Mouse (Mus musculus): ENCODE data around the gene Sgpl1. TPM values are rescaled to one million over a fixed set of nuclear protein-coding genes. Genes with fewer than 3 reads are reported as not detected.
"Not testable (repeated sequence)": the region's sequence is repeated elsewhere in the genome, so short reads cannot be mapped to it uniquely, and the experiment has no call there.

The Sgpl1 gene
- polyA plus RNA-seq, 1 experiment from 2014 or later = 72.4 TPM

- Histone ChIP-seq H3K4me3 (ENCODE audit: low read length) (no peak overlapping the region), H3K4me2 (replicated peaks; ENCODE audit: low read depth, low read length) (no peak overlapping the region), H3K36me3 (ENCODE audit: control insufficient read depth, insufficient read depth, low read length) (peaks cover 6% of the 10 kb centered on the region), H3K27me3 (ENCODE audit: control insufficient read depth, insufficient read depth, low read length) (no peaks in the 10 kb centered on the region), H3K9ac (ENCODE audit: low read depth, low read length) (no peak overlapping the region), H3K27ac (ENCODE audit: low read depth, low read length) (no peak overlapping the region), H3K9me3 (ENCODE audit: control insufficient read depth, low read length) (no peaks in the 10 kb centered on the region), H3K4me1 (ENCODE audit: control insufficient read depth, insufficient read depth, low read length) (no peaks in the 10 kb centered on the region)
- ATAC-seq (ENCODE audit: low FRiP score, low TSS enrichment) = no peak
- 94% methylated on average over 3 of the region's 3 CpGs for WGBS
Measured at GRCm38 (mm10) chr10:61123276-61123913, 24.1 kb downstream of the Sgpl1 start.

DNA sequence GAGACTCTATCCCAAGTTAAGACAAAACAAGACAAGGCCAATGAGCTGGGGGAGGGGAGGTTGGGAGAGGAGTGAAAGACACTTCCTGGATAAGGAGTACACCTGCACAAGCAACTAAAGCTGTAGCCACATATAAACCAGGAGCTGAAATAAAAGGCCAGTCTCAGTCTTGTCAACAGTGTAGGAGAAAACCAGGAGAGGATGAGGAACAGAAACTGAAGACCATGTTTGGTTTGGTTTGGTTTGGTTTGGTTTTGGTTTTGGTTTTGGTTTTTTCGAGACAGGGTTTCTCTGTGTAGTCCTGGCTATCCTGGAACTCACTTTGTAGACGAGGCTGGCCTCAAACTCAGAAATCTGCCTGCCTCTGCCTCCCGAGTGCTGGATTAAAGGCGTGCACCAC is 25.8 kb downstream of the Sgpl1 start:
- H3K9ac ChIP-seq (ENCODE audit: low read depth, low read length); H3K27me3 ChIP-seq (ENCODE audit: control insufficient read depth, insufficient read depth, low read length); H3K4me1 ChIP-seq (ENCODE audit: control insufficient read depth, insufficient read depth, low read length); H3K27ac ChIP-seq (ENCODE audit: low read depth, low read length); H3K9me3 ChIP-seq (ENCODE audit: control insufficient read depth, low read length); H3K4me3 ChIP-seq (ENCODE audit: low read length); H3K4me2 ChIP-seq (replicated peaks; ENCODE audit: low read depth, low read length); ATAC-seq (ENCODE audit: low FRiP score, low TSS enrichment): not testable (repeated sequence)
- peaks cover 12% of the 10 kb centered on the region for H3K36me3 ChIP-seq (ENCODE audit: control insufficient read depth, insufficient read depth, low read length)
- 93% methylated on average over 4 of the region's 4 CpGs for WGBS

GRCm38 (mm10) chr10:61114246-61114720 is 33.2 kb downstream of the Sgpl1 start:
- no peak overlapping the region for H3K9ac ChIP-seq (ENCODE audit: low read depth, low read length)
- no peaks in the 10 kb centered on the region for H3K27me3 ChIP-seq (ENCODE audit: control insufficient read depth, insufficient read depth, low read length)
- peaks cover 32% of the 10 kb centered on the region for H3K36me3 ChIP-seq (ENCODE audit: control insufficient read depth, insufficient read depth, low read length)
- no peaks in the 10 kb centered on the region for H3K9me3 ChIP-seq (ENCODE audit: control insufficient read depth, low read length)
- no peak overlapping the region for H3K27ac ChIP-seq (ENCODE audit: low read depth, low read length)
- no peak for ATAC-seq (ENCODE audit: low FRiP score, low TSS enrichment)
- no peak overlapping the region for H3K4me2 ChIP-seq (replicated peaks; ENCODE audit: low read depth, low read length)
- 96% methylated on average over 2 of the region's 2 CpGs for WGBS
- H3K4me1 ChIP-seq (ENCODE audit: control insufficient read depth, insufficient read depth, low read length) = no peaks in the 10 kb centered on the region
- no peak overlapping the region for H3K4me3 ChIP-seq (ENCODE audit: low read length)

GRCm38 (mm10) chr10:61103564-61104114 is 43.9 kb downstream of the Sgpl1 start:
- H3K27ac ChIP-seq (ENCODE audit: low read depth, low read length) = no peak overlapping the region
- no peak for ATAC-seq (ENCODE audit: low FRiP score, low TSS enrichment)
- no peak overlapping the region for H3K4me2 ChIP-seq (replicated peaks; ENCODE audit: low read depth, low read length)
- no peak overlapping the region for H3K4me3 ChIP-seq (ENCODE audit: low read length)
- no peaks in the 10 kb centered on the region for H3K4me1 ChIP-seq (ENCODE audit: control insufficient read depth, insufficient read depth, low read length)
- WGBS = 90% methylated on average over 3 of the region's 3 CpGs
- H3K27me3 ChIP-seq (ENCODE audit: control insufficient read depth, insufficient read depth, low read length) = no peaks in the 10 kb centered on the region
- H3K36me3 ChIP-seq (ENCODE audit: control insufficient read depth, insufficient read depth, low read length) = peaks cover 86% of the 10 kb centered on the region
- no peaks in the 10 kb centered on the region for H3K9me3 ChIP-seq (ENCODE audit: control insufficient read depth, low read length)
- no peak overlapping the region for H3K9ac ChIP-seq (ENCODE audit: low read depth, low read length)

DNA sequence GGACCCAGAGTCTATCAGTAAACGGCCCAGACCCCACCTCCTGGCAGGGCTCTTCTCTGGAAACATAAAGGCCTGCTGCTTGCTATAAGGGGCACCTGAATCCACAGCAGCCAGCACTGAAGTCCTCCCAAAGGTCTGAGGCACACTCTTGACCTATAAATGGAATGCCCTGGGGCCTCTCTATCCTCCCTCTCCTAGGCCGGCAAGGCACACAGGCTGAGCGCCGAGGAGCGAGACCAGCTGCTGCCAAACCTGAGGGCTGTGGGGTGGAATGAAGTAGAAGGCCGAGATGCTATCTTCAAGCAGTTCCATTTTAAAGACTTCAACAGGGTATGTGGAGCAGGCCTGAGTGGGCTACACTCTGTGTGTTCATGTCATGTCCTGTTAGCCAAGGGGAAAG is 55.6 kb downstream of the Sgpl1 start:
- Histone ChIP-seq H3K9ac (ENCODE audit: low read depth, low read length) (no peak overlapping the region), H3K9me3 (ENCODE audit: control insufficient read depth, low read length) (no peaks in the 10 kb centered on the region), H3K4me3 (ENCODE audit: low read length) (no peak overlapping the region), H3K4me1 (ENCODE audit: control insufficient read depth, insufficient read depth, low read length) (peaks cover 9% of the 10 kb centered on the region; the same call in 1 of the 2 replicates), H3K4me2 (replicated peaks; ENCODE audit: low read depth, low read length) (no peak overlapping the region), H3K27ac (ENCODE audit: low read depth, low read length) (no peak overlapping the region), H3K36me3 (ENCODE audit: control insufficient read depth, insufficient read depth, low read length) (peaks cover 5% of the 10 kb centered on the region; the same call in 1 of the 2 replicates), H3K27me3 (ENCODE audit: control insufficient read depth, insufficient read depth, low read length) (no peaks in the 10 kb centered on the region)
- 62% methylated on average over 6 of the region's 6 CpGs for WGBS
- no peak for ATAC-seq (ENCODE audit: low FRiP score, low TSS enrichment)

DNA sequence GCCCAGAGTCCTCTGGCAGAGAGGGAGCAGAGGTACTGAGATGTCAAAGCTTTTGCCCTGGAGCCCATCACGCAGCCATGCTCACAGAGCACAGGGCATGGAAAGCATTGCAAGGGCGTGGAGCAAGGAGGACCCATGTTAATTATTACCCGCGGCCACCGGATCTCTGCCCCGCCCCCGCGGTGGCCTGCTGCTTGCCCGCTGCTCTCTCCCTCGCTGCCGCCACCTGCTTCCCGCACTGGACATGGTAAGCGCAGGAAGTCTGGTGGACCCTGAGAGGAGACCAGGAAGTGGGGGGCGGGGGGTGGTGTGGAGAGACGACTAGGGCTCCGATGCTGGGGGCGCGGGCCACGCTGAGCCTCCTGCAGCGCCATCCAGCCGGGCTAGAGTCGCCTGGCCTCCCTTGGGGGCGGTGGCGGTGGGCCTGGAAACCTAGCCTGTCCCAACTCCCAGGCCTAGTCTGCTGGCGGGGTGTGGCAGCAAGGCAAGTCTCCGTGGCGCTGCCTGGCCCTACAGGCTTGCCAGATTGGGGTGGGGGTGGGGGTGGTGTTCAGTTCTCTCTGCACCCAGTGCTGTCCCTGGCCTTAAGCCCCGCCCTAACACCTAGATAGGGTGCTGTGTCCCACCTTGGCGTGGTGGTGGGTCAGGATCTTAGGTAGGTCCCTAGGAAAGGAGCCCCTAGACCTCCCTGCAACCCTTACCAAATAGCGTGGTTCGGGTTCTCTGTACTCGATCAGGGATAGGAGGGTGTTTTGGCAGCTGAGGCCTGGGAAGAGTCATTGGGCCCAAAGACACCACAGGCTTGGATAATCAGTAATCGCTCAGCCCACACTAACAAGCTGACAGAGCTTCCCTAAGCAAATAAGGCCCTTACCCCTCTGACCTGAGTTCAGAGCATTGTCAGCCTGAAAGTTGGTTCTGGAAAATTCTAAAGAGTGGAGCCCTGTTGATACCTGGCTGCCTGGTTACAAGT is 58.0 kb downstream of the Sgpl1 start, which contains the start of gene Pcbd1:
Gene Pcbd1 (plus strand): TSS at position 162 of the 973 bp plus-strand sequence.
- H3K4me3 ChIP-seq (ENCODE audit: low read length) = peak within 1 kb of the TSS; percentile 43
- 8% methylated on average over 32 of the region's 33 CpGs for WGBS
- H3K27ac ChIP-seq (ENCODE audit: low read depth, low read length) = peak within 1 kb of the TSS; percentile 87
- H3K4me1 ChIP-seq (ENCODE audit: control insufficient read depth, insufficient read depth, low read length) = peaks cover 9% of the 10 kb centered on the region; the same call in 1 of the 2 replicates
- no peaks in the 10 kb centered on the region for H3K36me3 ChIP-seq (ENCODE audit: control insufficient read depth, insufficient read depth, low read length)
- H3K27me3 ChIP-seq (ENCODE audit: control insufficient read depth, insufficient read depth, low read length) = no peaks in the 10 kb centered on the region
- peak; percentile 87 for ATAC-seq (ENCODE audit: low FRiP score, low TSS enrichment)
- peak within 1 kb of the TSS; percentile 71 for H3K9ac ChIP-seq (ENCODE audit: low read depth, low read length)
- H3K9me3 ChIP-seq (ENCODE audit: control insufficient read depth, low read length) = no peaks in the 10 kb centered on the region
- H3K4me2 ChIP-seq (replicated peaks; ENCODE audit: low read depth, low read length) = peak within 1 kb of the TSS; percentile 74

GRCm38 (mm10) chr10:61088468-61088867 is 59.0 kb downstream of the Sgpl1 start:
- Histone ChIP-seq H3K27ac (ENCODE audit: low read depth, low read length) (no peak overlapping the region; the same call in 1 of the 2 replicates), H3K4me1 (ENCODE audit: control insufficient read depth, insufficient read depth, low read length) (peaks cover 9% of the 10 kb centered on the region; the same call in 1 of the 2 replicates), H3K36me3 (ENCODE audit: control insufficient read depth, insufficient read depth, low read length) (no peaks in the 10 kb centered on the region), H3K9me3 (ENCODE audit: control insufficient read depth, low read length) (no peaks in the 10 kb centered on the region), H3K4me2 (replicated peaks; ENCODE audit: low read depth, low read length) (0 out of 2 replicates have a peak overlapping the region, but pooled peaks have one; percentile 74), H3K27me3 (ENCODE audit: control insufficient read depth, insufficient read depth, low read length) (no peaks in the 10 kb centered on the region), H3K9ac (ENCODE audit: low read depth, low read length) (no peak overlapping the region), H3K4me3 (ENCODE audit: low read length) (no peak overlapping the region)
- WGBS = 76% methylated on average over 3 of the region's 3 CpGs
- no peak for ATAC-seq (ENCODE audit: low FRiP score, low TSS enrichment)

DNA sequence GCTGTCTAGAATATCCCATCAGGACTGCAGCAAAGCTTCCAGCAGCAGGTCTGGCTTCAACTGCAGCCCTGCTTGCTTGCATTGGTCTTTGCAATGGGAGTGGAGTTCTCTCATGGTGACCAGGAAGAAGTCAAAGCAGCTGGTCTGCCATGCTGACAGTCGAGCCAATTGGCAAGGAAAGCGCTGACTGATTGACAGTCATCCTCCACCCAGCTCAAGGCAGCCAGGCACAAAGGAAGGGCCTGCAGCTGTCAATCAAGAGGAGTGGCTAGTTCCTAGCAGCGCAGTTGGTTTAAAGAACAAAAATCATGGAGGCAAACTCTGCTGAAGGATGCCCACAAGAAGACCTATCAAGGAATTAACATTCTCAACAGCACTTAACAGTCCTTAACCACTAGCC is 61.0 kb downstream of the Sgpl1 start:
- no peak for ATAC-seq (ENCODE audit: low FRiP score, low TSS enrichment)
- Histone ChIP-seq H3K4me3 (ENCODE audit: low read length) (no peak overlapping the region), H3K9ac (ENCODE audit: low read depth, low read length) (no peak overlapping the region), H3K4me1 (ENCODE audit: control insufficient read depth, insufficient read depth, low read length) (peaks cover 9% of the 10 kb centered on the region; the same call in 1 of the 2 replicates), H3K27me3 (ENCODE audit: control insufficient read depth, insufficient read depth, low read length) (no peaks in the 10 kb centered on the region), H3K4me2 (replicated peaks; ENCODE audit: low read depth, low read length) (no peak overlapping the region), H3K27ac (ENCODE audit: low read depth, low read length) (no peak overlapping the region), H3K36me3 (ENCODE audit: control insufficient read depth, insufficient read depth, low read length) (no peaks in the 10 kb centered on the region), H3K9me3 (ENCODE audit: control insufficient read depth, low read length) (no peaks in the 10 kb centered on the region)
- 60% methylated on average over 3 of the region's 3 CpGs for WGBS
